Mouse (Mus musculus) kidney, embryonic 16.5 days (tissue): ENCODE results near the gene Pip5k1b. TPM values are rescaled to one million over a fixed set of nuclear protein-coding genes. Genes with fewer than 3 reads are reported as not detected.
A peak's percentile ranks its signal among the peaks of the same experiment; 100 is the strongest.

Experiments used
- ATAC-seq: fragments of 200-750 bp; cut with Nextera tagmentation; 2 replicates; pipeline ENCODE4 v1.8.0; 2017; ENCODE audit warnings: moderate TSS enrichment; ENCODE audit not compliant: low FRiP score, low TSS enrichment
- H3K27ac ChIP-seq: fragments of 300-500 bp; sonication (generic); 2 replicates; pipeline ENCODE4 v1.5.1; 2014; ENCODE audit warnings: low read length
- H3K27me3 ChIP-seq: fragments of 300-500 bp; sonication (generic); 2 replicates; pipeline ENCODE4 v1.6.1; 2014; ENCODE audit warnings: low read length, control low read depth, mixed read lengths; ENCODE audit not compliant: insufficient read depth
- H3K36me3 ChIP-seq: fragments of 300-500 bp; sonication (generic); 2 replicates; pipeline ENCODE4 v1.6.1; 2014; ENCODE audit warnings: low read length, control low read depth, mixed read lengths; ENCODE audit not compliant: insufficient read depth
- H3K4me1 ChIP-seq: fragments of 300-500 bp; sonication (generic); 2 replicates; pipeline ENCODE4 v1.6.1; 2014; ENCODE audit warnings: low read length, control low read depth, mixed read lengths; ENCODE audit not compliant: insufficient read depth
- H3K4me2 ChIP-seq: fragments of 300-500 bp; sonication (generic); replicated peaks from 2 replicates; pipeline ENCODE4 v1.6.1; 2014; ENCODE audit warnings: low read depth, low read length
- H3K4me3 ChIP-seq: fragments of 300-500 bp; sonication (generic); 2 replicates; pipeline ENCODE4 v1.5.1; 2014; ENCODE audit warnings: mild to moderate bottlenecking, low read length
- H3K9ac ChIP-seq: fragments of 300-500 bp; sonication (generic); replicated peaks from 2 replicates; pipeline ENCODE4 v1.6.1; 2014; ENCODE audit warnings: low read length
- H3K9me3 ChIP-seq: fragments of 300-500 bp; sonication (generic); 2 replicates; pipeline ENCODE4 v1.6.1; 2016; ENCODE audit warnings: low read length, control low read depth
- WGBS: fragments of 180-500 bp; shearing (Covaris S2); extraction: QIAGEN DNeasy Blood & Tissue Kit; methylation state at CpG from one replicate; pipeline ENCODE4 v1.1.7; 2014; 5-methylcytosine and 5-hydroxymethylcytosine counted together
- polyA plus RNA-seq: library from polyadenylated mRNA; unstranded; fragments of >200 nt; fragmentation: Nextera tagmentation; extraction: Ambion mirVana; gene quantifications from 2 replicates; pipeline ENCODE4 v1.2.1, GENCODE M21; 2015

Gene Pip5k1b
- polyA plus RNA-seq, 1 experiment from 2014 or later: 2.2 TPM

- Histone ChIP-seq H3K9ac (no peak overlapping the region), H3K27ac (no peak overlapping the region), H3K4me1 (peaks cover 17% of the 10 kb centered on the region), H3K9me3 (no peaks in the 10 kb centered on the region), H3K4me2 (no peak overlapping the region), H3K4me3 (no peak overlapping the region), H3K36me3 (no peaks in the 10 kb centered on the region), H3K27me3 (no peaks in the 10 kb centered on the region)
- 93% methylated on average over 8 of the region's 8 CpGs for WGBS
- no peak for ATAC-seq
Measured at GRCm38 (mm10) chr19:24321900-24322311, 233.8 kb downstream of the Pip5k1b start.

- ATAC-seq: no peak
- WGBS: 88% methylated on average over 6 of the region's 6 CpGs
- H3K27ac ChIP-seq: no peak overlapping the region
Measured at GRCm38 (mm10) chr19:24321211-24321899, 234.3 kb downstream of the Pip5k1b start.

GRCm38 (mm10) chr19:24318172-24318571 is 237.5 kb downstream of the Pip5k1b start:
- Histone ChIP-seq H3K9ac (no peak overlapping the region), H3K27ac (no peak overlapping the region), H3K4me2 (no peak overlapping the region), H3K4me1 (peaks cover 8% of the 10 kb centered on the region; the same call in 1 of the 2 replicates), H3K4me3 (no peak overlapping the region), H3K36me3 (no peaks in the 10 kb centered on the region), H3K27me3 (no peaks in the 10 kb centered on the region), H3K9me3 (no peaks in the 10 kb centered on the region)
- 68% methylated on average over 10 of the region's 10 CpGs for WGBS
- no peak for ATAC-seq

More at GRCm38 (mm10) chr19:24321211-24321899, 234.3 kb downstream of the Pip5k1b start:
- H3K9me3 ChIP-seq: no peaks in the 10 kb centered on the region
- no peak overlapping the region for H3K9ac ChIP-seq
- no peak overlapping the region for H3K4me2 ChIP-seq
- H3K27me3 ChIP-seq: no peaks in the 10 kb centered on the region
- H3K4me3 ChIP-seq: no peak overlapping the region
- H3K4me1 ChIP-seq: peaks cover 19% of the 10 kb centered on the region
- no peaks in the 10 kb centered on the region for H3K36me3 ChIP-seq

- 91% methylated on average over 2 of the region's 2 CpGs for WGBS
- H3K9me3 ChIP-seq: no peaks in the 10 kb centered on the region
- H3K36me3 ChIP-seq: no peaks in the 10 kb centered on the region
- no peak for ATAC-seq
- H3K27ac ChIP-seq: no peak overlapping the region
- H3K4me3 ChIP-seq: no peak overlapping the region
- no peak overlapping the region for H3K9ac ChIP-seq
- no peaks in the 10 kb centered on the region for H3K27me3 ChIP-seq
- H3K4me1 ChIP-seq: peaks cover 11% of the 10 kb centered on the region; the same call in 1 of the 2 replicates
- H3K4me2 ChIP-seq: no peak overlapping the region
Measured at GRCm38 (mm10) chr19:24317731-24318130, 237.9 kb downstream of the Pip5k1b start.

- WGBS: 31% methylated on average over 15 of the region's 15 CpGs
- peaks cover 11% of the 10 kb centered on the region; the same call in 1 of the 2 replicates for H3K4me1 ChIP-seq
Measured at GRCm38 (mm10) chr19:24317038-24317591, 238.6 kb downstream of the Pip5k1b start.

GRCm38 (mm10) chr19:24316060-24316725 is 239.5 kb downstream of the Pip5k1b start:
- peaks cover 11% of the 10 kb centered on the region; the same call in 1 of the 2 replicates for H3K4me1 ChIP-seq
- no peaks in the 10 kb centered on the region for H3K9me3 ChIP-seq
- 70% methylated on average over 9 of the region's 9 CpGs for WGBS
- no peak overlapping the region for H3K4me2 ChIP-seq
- H3K27ac ChIP-seq: no peak overlapping the region
- no peak overlapping the region for H3K9ac ChIP-seq
- no peaks in the 10 kb centered on the region for H3K36me3 ChIP-seq
- no peak overlapping the region for H3K4me3 ChIP-seq
- no peak for ATAC-seq
- no peaks in the 10 kb centered on the region for H3K27me3 ChIP-seq

More at GRCm38 (mm10) chr19:24317038-24317591, 238.6 kb downstream of the Pip5k1b start:
- H3K27me3 ChIP-seq: no peaks in the 10 kb centered on the region
- H3K9ac ChIP-seq: no peak overlapping the region
- H3K27ac ChIP-seq: no peak overlapping the region
- H3K36me3 ChIP-seq: no peaks in the 10 kb centered on the region
- no peak overlapping the region for H3K4me3 ChIP-seq
- H3K4me2 ChIP-seq: peak overlapping the region; percentile 35
- H3K9me3 ChIP-seq: no peaks in the 10 kb centered on the region
- peak; percentile 69; the same call in 1 of the 2 replicates for ATAC-seq

- 98% methylated on average over 4 of the region's 4 CpGs for WGBS
- H3K4me1 ChIP-seq: peaks cover 11% of the 10 kb centered on the region; the same call in 1 of the 2 replicates
- no peaks in the 10 kb centered on the region for H3K27me3 ChIP-seq
- 0 out of 2 replicates have a peak, but pooled peaks cover under 1% of the 10 kb centered on the region for H3K9me3 ChIP-seq
- no peak overlapping the region for H3K9ac ChIP-seq
- no peaks in the 10 kb centered on the region for H3K36me3 ChIP-seq
- H3K4me3 ChIP-seq: no peak overlapping the region
- H3K27ac ChIP-seq: no peak overlapping the region
- H3K4me2 ChIP-seq: no peak overlapping the region
- no peak for ATAC-seq
Measured at GRCm38 (mm10) chr19:24315234-24315633, 240.4 kb downstream of the Pip5k1b start.

GRCm38 (mm10) chr19:24314676-24315075 is 241.0 kb downstream of the Pip5k1b start:
- Histone ChIP-seq H3K4me3 (no peak overlapping the region), H3K4me1 (peaks cover 11% of the 10 kb centered on the region; the same call in 1 of the 2 replicates), H3K9me3 (0 out of 2 replicates have a peak, but pooled peaks cover 2% of the 10 kb centered on the region), H3K4me2 (no peak overlapping the region), H3K9ac (no peak overlapping the region), H3K27ac (no peak overlapping the region), H3K36me3 (no peaks in the 10 kb centered on the region), H3K27me3 (no peaks in the 10 kb centered on the region)
- no peak for ATAC-seq
- WGBS: 91% methylated on average over 11 of the region's 11 CpGs

GRCm38 (mm10) chr19:24312556-24313342 is 242.9 kb downstream of the Pip5k1b start:
- 57% methylated on average over 12 of the region's 12 CpGs for WGBS
- ATAC-seq: no peak

More at GRCm38 (mm10) chr19:24312556-24313342, 242.9 kb downstream of the Pip5k1b start:
- no peaks in the 10 kb centered on the region for H3K27me3 ChIP-seq
- H3K4me2 ChIP-seq: no peak overlapping the region
- H3K27ac ChIP-seq: no peak overlapping the region
- H3K4me3 ChIP-seq: no peak overlapping the region
- no peak overlapping the region for H3K9ac ChIP-seq
- H3K36me3 ChIP-seq: no peaks in the 10 kb centered on the region
- peaks cover 18% of the 10 kb centered on the region for H3K4me1 ChIP-seq
- H3K9me3 ChIP-seq: 0 out of 2 replicates have a peak, but pooled peaks cover 2% of the 10 kb centered on the region
